Mouse (Mus musculus) embryonic facial prominence, embryonic 14.5 days (tissue): ENCODE data around the gene Podn. TPM values are rescaled to one million over a fixed set of nuclear protein-coding genes. Genes with fewer than 3 reads are reported as not detected.

Experiments
- ATAC-seq: fragments of 200-750 bp; cut with Nextera tagmentation; 2 replicates; pipeline ENCODE4 v1.8.0; 2017; ENCODE audit warnings: low read depth, moderate number of reproducible peaks, moderate TSS enrichment
- DNase-seq: peaks from one replicate; pipeline ENCODE4 v3.0.0-alpha.2; 2015; ENCODE audit warnings: low spot score
- H3K27ac ChIP-seq: fragments of 300-500 bp; sonication (generic); replicated peaks from 2 replicates; pipeline ENCODE4 v1.5.1; 2014; ENCODE audit warnings: low read depth, mild to moderate bottlenecking, low read length, moderate library complexity
- H3K27me3 ChIP-seq: fragments of 300-500 bp; sonication (generic); replicated peaks from 2 replicates; pipeline ENCODE4 v1.6.1; 2014; ENCODE audit warnings: low read length; ENCODE audit not compliant: control insufficient read depth, insufficient read depth
- H3K36me3 ChIP-seq: fragments of 300-500 bp; sonication (generic); 2 replicates; pipeline ENCODE4 v1.6.1; 2014; ENCODE audit warnings: low read length, mixed read lengths; ENCODE audit not compliant: control insufficient read depth, insufficient read depth
- H3K4me1 ChIP-seq: fragments of 300-500 bp; sonication (generic); 2 replicates; pipeline ENCODE4 v1.6.1; 2014; ENCODE audit warnings: antibody characterized with exemption, low read length; ENCODE audit not compliant: control insufficient read depth, insufficient read depth
- H3K4me2 ChIP-seq: fragments of 300-500 bp; sonication (generic); 2 replicates; pipeline ENCODE4 v1.6.1; 2014; ENCODE audit warnings: low read depth, mild to moderate bottlenecking, low read length, moderate library complexity, mixed read lengths
- H3K4me3 ChIP-seq: fragments of 300-500 bp; sonication (generic); 2 replicates; pipeline ENCODE4 v1.5.1; 2014; ENCODE audit warnings: low read depth, mild to moderate bottlenecking, low read length
- H3K9ac ChIP-seq: fragments of 300-500 bp; sonication (generic); 2 replicates; pipeline ENCODE4 v1.6.1; 2014; ENCODE audit warnings: low read depth, mild to moderate bottlenecking, low read length, moderate library complexity, mixed read lengths
- H3K9me3 ChIP-seq: fragments of 300-500 bp; sonication (generic); 2 replicates; pipeline ENCODE4 v1.6.1; 2016; ENCODE audit warnings: low read length; ENCODE audit not compliant: control insufficient read depth
- WGBS: fragments of 180-500 bp; shearing (Covaris S2); extraction: QIAGEN DNeasy Blood & Tissue Kit; methylation state at CpG from one replicate; pipeline ENCODE4 v1.1.7; 2014; 5-methylcytosine and 5-hydroxymethylcytosine counted together
- polyA plus RNA-seq: library from polyadenylated mRNA; unstranded; fragments of >200 nt; fragmentation: Nextera tagmentation; extraction: Ambion mirVana; gene quantifications from 2 replicates; pipeline ENCODE4 v1.2.1, GENCODE M21; 2014

The Podn gene
- polyA plus RNA-seq, 1 experiment from 2014 or later: 5.5 TPM

- H3K27ac ChIP-seq: no peak overlapping the region
- H3K9me3 ChIP-seq: no peaks in the 10 kb centered on the region
- 0 out of 2 replicates have a peak, but pooled peaks cover 1% of the 10 kb centered on the region for H3K36me3 ChIP-seq
- no peak overlapping the region for H3K9ac ChIP-seq
- no peak overlapping the region for H3K4me3 ChIP-seq
- WGBS: 81% methylated on average over 3 of the region's 3 CpGs
- H3K27me3 ChIP-seq: no peaks in the 10 kb centered on the region
- no peaks in the 10 kb centered on the region for H3K4me1 ChIP-seq
- ATAC-seq: no peak
- no peak overlapping the region for H3K4me2 ChIP-seq
- DNase-seq: no peak
Observed at GRCm38 (mm10) chr4:108072086-108072485, 24.2 kb downstream of the Podn start.

DNA sequence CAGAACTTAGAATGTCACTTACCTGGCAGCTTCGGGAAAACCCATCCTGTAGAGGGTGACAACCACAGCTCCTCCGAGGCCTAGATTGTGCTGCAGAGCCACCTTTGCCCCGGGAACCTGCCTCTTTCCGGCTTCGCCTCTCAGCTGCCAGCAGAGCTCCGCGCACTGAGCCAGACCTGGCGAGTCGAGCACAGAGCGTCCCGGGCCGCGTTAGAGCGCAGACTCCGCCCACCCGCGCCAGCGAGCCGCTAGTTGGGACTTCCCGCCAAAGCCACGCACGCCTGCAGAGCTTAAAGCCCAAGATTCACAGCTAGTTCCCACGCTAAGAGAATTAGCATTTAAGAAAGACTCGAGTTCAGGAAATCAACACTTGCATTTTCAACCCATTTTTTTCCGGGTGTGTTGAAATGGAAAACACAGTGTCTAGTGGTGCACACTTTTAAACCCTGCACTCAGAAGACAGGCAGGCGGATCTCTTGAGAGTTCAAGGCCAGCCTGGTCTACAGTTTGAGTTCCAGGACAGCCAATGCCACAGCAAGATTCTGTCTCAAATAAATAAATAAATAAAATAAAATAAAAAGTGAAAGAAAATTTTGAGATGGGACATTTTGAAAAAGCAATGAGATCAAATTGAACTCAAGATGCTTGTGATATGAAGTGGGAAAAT is 24.9 kb downstream of the Podn start:
- Histone ChIP-seq H3K4me2 (peak overlapping the region; percentile 87), H3K27ac (0 out of 2 replicates have a peak overlapping the region, but pooled peaks have one; percentile 0)

GRCm38 (mm10) chr4:108070723-108071122 is 25.5 kb downstream of the Podn start:
- ATAC-seq: no peak
- Histone ChIP-seq H3K9ac (peak overlapping the region; percentile 69), H3K27me3 (no peaks in the 10 kb centered on the region), H3K4me2 (peak overlapping the region; percentile 87), H3K4me1 (no peaks in the 10 kb centered on the region), H3K4me3 (peak overlapping the region; percentile 58), H3K36me3 (peaks cover 15% of the 10 kb centered on the region), H3K27ac (0 out of 2 replicates have a peak overlapping the region, but pooled peaks have one; percentile 0), H3K9me3 (no peaks in the 10 kb centered on the region)
- DNase-seq: no peak
- 5% methylated on average over 8 of the region's 8 CpGs for WGBS

More for the DNA sequence above, 24.9 kb downstream of the Podn start:
- H3K27me3 ChIP-seq: no peaks in the 10 kb centered on the region
- no peaks in the 10 kb centered on the region for H3K9me3 ChIP-seq
- H3K9ac ChIP-seq: peak overlapping the region; percentile 69
- H3K4me1 ChIP-seq: no peaks in the 10 kb centered on the region
- 3% methylated on average over 26 of the region's 26 CpGs for WGBS
- DNase-seq (peak; percentile 98), ATAC-seq (peak; percentile 98)
- H3K36me3 ChIP-seq: peaks cover 8% of the 10 kb centered on the region; the same call in 1 of the 2 replicates
- peak overlapping the region; percentile 58 for H3K4me3 ChIP-seq

DNA sequence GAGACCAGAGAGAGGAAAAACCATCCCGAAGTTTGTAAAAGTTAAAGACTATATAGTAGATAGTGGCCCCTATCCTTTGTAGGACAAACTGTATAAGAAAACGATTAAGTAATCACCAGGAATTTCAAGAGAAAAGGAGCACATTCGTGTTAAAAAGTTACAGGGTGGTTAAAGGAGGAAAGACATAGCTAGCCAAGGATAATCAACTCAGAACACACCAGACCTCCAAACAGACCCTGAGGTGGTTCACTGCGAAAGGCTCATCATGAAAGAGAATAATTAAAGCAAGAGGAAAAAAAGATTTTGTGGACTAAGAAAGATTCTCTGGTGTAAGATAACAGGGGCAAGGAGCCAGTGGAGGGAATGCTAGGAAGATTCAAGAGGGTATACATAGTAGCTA is 26.0 kb downstream of the Podn start:
- ATAC-seq (no peak), DNase-seq (no peak)
- Histone ChIP-seq H3K4me1 (no peaks in the 10 kb centered on the region), H3K9me3 (no peaks in the 10 kb centered on the region), H3K27ac (no peak overlapping the region), H3K9ac (peak overlapping the region; percentile 69), H3K4me2 (peak overlapping the region; percentile 87), H3K4me3 (peak overlapping the region; percentile 58), H3K27me3 (no peaks in the 10 kb centered on the region), H3K36me3 (peaks cover 16% of the 10 kb centered on the region)
- 63% methylated on average over 4 of the region's 4 CpGs for WGBS

DNA sequence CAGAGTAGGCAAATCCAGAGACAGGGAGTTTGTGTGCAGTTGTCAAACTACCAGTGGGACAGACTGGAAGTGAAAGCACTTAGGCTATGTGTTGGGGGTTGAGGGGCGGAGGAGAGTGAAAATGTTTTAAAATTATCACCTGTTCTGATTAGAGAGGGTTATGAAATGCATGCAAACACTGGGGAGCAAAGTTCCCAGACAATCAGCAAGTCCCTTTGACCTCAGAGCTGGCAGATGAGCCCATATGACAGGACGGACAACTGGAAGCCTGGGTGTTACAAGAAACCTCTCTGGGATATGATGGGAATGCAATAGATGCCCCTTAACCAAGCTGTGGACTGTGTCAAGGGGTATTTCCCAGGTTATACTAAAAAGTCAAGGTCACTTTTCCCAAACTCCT is 28.2 kb downstream of the Podn start:
- Histone ChIP-seq H3K36me3 (peaks cover 21% of the 10 kb centered on the region), H3K4me2 (no peak overlapping the region), H3K27ac (no peak overlapping the region), H3K4me3 (no peak overlapping the region), H3K4me1 (no peaks in the 10 kb centered on the region), H3K27me3 (no peaks in the 10 kb centered on the region), H3K9me3 (no peaks in the 10 kb centered on the region), H3K9ac (no peak overlapping the region)
- DNase-seq (no peak), ATAC-seq (no peak)
- WGBS: 81% methylated on average over 2 of the region's 2 CpGs

- WGBS: 91% methylated on average over 7 of the region's 7 CpGs
- H3K4me3 ChIP-seq: no peak overlapping the region
- no peak for DNase-seq
Observed at GRCm38 (mm10) chr4:108067261-108067660, 29.0 kb downstream of the Podn start.

GRCm38 (mm10) chr4:108066569-108066968 is 29.7 kb downstream of the Podn start:
- H3K4me3 ChIP-seq: no peak overlapping the region
- no peak overlapping the region for H3K4me2 ChIP-seq
- H3K9ac ChIP-seq: no peak overlapping the region
- no peak for DNase-seq
- peaks cover 33% of the 10 kb centered on the region for H3K36me3 ChIP-seq
- H3K27ac ChIP-seq: no peak overlapping the region
- H3K27me3 ChIP-seq: no peaks in the 10 kb centered on the region
- H3K9me3 ChIP-seq: no peaks in the 10 kb centered on the region
- no peak for ATAC-seq
- no peaks in the 10 kb centered on the region for H3K4me1 ChIP-seq
- WGBS: 92% methylated on average over 4 of the region's 4 CpGs

More at GRCm38 (mm10) chr4:108067261-108067660, 29.0 kb downstream of the Podn start:
- H3K36me3 ChIP-seq: peaks cover 29% of the 10 kb centered on the region
- H3K4me2 ChIP-seq: no peak overlapping the region
- H3K4me1 ChIP-seq: no peaks in the 10 kb centered on the region
- no peak overlapping the region for H3K9ac ChIP-seq
- H3K27me3 ChIP-seq: no peaks in the 10 kb centered on the region
- no peak for ATAC-seq
- no peak overlapping the region for H3K27ac ChIP-seq
- no peaks in the 10 kb centered on the region for H3K9me3 ChIP-seq

- DNase-seq (no peak), ATAC-seq (no peak)
- Histone ChIP-seq H3K27me3 (no peaks in the 10 kb centered on the region), H3K36me3 (peaks cover 40% of the 10 kb centered on the region), H3K9ac (no peak overlapping the region), H3K4me1 (no peaks in the 10 kb centered on the region), H3K4me3 (no peak overlapping the region), H3K27ac (no peak overlapping the region), H3K4me2 (no peak overlapping the region), H3K9me3 (no peaks in the 10 kb centered on the region)
- WGBS: 80% methylated on average over 2 of the region's 2 CpGs
Observed at GRCm38 (mm10) chr4:108065176-108065844, 30.9 kb downstream of the Podn start.
